Mouse (Mus musculus) heart, adult 8-10 months (tissue): ENCODE measurements around the gene Lrrc49. TPM values are rescaled to one million over a fixed set of nuclear protein-coding genes. Genes with fewer than 3 reads are reported as not detected.

Experiments used
- DNase-seq: peaks from one replicate; pipeline ENCODE4 v3.0.0; 2022; ENCODE audit warnings: low spot score
- total RNA-seq, 4 experiments: library from RNA; stranded (reverse); gene quantifications; 2 replicates each; pipeline ENCODE4 v1.2.4; 2022

Lrrc49 gene
- total RNA-seq, 4 experiments from 2014 or later, result 3.5 to 4.2 (median 3.8) TPM

DNA sequence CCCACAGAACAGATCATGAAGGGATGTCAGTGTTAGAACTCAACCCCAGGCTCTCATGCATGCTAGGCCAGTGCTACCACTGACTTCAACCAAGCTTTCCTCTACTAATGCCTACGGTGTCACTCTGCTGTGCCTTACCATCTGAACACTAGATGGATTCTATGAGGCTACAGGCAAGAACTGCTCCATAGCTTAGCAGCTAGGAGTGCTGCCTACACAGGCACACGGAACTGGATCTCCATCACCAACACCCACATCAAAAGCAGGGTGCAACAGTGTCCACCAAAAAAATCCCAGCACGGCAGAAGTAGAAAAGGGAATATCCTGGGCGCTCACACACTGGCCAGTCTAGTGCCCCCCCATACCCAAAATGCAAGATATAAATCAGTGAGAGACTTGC lies 11.5 kb downstream of the Lrrc49 start:
- no peak for DNase-seq

DNA sequence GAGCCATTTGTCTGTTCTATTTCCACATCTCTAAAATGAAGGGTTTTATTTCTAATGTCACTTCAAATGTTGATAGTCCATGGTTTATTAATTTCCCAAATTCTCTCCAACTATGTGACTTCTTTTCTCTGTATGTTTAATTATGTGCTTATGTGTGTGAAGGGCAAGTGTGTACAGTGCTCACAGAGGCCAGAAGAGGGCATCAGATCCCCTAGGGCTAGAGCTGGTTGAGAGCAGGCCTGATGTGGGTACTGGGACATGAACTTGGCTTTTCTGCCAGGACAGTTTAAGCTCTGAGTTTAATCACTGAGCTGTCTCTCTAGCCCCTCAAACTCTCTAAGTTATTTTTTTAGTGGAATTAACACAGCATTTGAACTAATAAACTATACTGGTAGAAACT lies 13.2 kb downstream of the Lrrc49 start:
- DNase-seq, result no peak

DNA sequence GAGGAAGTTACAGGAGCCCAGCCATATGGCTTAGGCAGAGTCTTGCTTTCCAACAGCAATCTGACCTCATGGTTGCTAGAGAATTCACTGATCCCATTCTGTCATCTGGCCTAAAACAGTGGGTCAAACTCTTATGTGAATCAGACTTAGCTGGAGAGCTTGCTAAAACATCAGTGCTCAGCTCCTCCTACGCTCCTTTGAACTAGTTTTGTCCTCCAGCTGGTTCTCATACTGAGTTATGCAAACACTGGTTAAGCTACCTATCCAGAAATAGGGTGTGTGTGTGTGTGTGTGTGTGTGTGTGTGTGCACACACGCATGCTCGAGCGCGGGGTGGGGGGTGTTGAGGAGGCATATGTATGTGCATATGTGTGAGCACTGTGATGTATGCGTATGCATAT lies 15.4 kb downstream of the Lrrc49 start:
- no peak for DNase-seq

DNA sequence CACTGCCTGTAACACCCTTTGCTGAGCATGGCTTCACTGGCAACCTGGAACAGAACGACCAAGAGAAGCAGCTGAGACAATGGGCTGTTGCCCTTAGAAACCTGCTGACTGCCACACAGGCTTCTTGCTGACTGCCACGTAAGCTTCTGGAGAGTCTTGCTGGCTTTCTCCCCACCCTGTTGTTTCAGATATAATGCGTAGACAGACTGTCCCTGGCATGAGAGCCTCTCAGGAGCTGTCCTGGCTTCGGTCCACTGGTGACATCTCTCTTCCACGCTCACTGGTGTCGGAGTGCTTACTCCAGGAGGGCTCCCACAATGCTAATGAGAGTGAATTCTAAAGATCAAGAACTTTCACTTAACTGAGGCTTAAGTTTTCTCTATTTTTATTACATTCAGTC lies 19.1 kb downstream of the Lrrc49 start:
- DNase-seq, result no peak

DNA sequence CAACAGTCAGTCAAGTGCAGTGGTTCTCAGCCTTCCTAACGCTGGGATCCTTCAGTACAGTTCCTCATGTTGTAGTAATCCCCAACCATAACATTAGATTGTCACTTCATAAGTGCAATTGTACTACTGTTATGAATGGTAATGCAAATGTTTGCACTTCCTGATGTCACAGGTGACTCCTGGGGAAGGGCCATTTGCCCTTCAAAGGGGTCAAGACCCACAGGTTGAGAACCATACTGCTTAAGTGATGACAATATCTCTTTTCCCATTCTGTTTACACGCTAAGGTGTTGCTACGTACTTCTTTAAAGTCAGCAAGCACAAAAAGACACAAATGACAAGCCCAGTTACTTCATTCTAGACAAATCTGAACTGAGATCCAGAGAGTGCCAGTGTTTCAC lies 22.4 kb downstream of the Lrrc49 start:
- DNase-seq, result no peak

DNA sequence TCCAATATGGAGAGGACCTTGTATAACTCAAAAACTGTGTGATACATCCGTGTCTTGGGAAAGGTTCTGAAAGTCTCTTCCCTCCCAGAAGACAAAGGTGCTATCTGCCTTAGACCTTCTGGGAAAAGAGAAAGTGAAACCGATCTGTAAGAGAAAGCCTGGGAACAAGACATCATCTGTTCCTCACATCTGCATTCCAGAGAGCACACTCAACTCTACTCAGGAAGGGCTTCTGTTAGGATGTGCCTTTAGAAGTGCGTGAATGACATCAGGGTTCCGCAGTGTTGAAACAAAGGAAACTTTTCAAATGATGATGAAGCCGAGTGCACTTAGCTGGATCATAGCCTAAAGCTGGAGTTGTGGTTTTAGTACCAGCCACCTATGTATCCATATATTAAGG lies 23.1 kb downstream of the Lrrc49 start:
- peak; percentile 48 for DNase-seq

DNA sequence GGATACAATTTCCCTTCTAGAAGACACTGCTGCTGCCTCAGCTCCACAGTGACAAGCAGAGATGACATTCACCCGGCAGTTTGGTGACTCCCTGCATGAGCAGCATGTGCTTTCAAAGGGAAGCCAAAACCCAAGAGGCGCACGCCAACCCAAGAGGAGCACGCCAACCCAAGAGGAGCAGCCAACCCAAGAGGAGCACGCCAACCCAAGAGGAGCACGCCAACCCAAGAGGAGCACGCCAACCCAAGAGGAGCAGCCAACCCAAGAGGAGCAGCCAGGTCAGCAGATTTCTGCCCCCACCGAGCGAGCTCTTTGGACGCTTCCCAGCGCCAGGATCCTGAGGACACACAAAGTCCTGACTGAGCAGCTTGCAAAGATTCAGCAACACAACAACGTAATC lies 23.6 kb downstream of the Lrrc49 start:
- DNase-seq, result peak; percentile 48

DNA sequence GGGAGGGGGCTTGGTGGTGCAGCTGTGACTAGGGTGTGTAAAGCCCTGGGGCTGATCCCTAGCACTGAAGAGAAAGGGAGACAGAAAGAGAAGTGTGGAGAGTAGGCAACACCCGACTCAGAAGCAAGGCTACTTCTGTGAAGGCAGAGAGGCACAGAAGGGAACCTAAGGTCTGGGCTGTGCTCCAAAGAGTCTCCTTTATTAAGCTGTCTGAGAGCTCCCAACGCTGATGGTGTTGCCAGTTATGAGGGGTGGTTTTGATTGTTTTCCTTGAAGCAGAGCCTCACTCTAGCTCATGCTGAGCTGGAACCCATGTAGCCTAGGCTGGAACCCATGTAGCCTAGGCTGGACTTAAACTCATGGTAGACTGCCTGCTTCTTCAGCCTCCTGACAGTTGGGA lies 25.0 kb downstream of the Lrrc49 start:
- no peak for DNase-seq

DNA sequence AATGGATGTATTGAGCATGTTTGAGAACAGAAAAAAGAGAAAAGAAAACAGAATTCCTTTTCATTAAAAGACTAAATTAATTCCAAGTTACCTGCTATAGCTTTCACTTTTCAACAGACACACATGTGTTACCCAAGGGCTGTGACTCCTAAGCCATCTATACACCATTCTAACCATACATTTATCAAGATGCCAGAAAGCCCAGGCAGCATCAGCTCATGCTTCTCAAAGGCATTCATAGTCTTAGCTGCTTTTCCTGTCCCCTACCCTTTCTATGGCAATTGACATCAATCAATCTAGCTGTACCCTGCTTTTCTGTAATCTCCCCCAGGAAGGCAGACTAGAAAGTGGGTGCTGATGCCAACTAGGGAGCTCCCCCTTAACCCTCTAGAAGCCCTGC lies 34.4 kb downstream of the Lrrc49 start:
- no peak for DNase-seq

DNA sequence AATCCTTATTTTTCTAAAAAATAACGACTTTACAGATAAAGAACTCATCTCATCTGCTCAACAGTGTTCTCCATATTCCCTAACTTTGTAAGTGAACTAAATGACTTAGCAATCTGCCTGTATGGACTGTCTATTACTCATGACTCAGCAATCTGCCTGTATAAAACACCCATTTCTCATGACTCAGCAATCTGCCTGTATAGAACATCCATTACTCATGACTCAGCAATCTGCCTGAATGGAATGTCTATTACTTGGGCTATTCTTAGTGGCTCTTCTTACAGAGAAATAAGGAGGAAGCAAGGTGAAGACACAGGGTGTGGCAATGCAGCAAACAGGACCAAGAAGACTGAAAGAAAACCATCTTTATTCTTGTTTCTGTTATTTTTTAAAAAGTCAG lies 34.8 kb downstream of the Lrrc49 start:
- no peak for DNase-seq

DNA sequence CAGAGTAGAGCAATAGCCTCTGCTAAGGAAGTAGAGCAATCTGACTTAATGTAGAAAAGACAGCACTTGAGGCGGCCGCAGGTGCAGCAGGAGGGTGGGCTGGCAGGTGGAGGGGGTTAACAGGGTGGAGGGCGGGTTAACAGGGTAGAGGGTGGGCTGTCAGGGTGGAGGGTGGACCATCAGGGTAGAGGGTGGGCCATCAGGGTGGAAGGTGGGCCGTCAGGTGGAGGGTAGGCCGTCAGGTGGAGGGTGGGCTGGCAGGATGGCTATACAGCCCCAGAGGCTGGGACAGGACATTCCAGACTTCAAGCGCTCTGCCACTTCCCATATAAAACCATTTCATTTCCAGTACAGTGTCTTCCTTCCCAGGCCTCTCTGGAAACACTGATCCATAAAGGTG lies 37.7 kb downstream of the Lrrc49 start:
- DNase-seq, result no peak

DNA sequence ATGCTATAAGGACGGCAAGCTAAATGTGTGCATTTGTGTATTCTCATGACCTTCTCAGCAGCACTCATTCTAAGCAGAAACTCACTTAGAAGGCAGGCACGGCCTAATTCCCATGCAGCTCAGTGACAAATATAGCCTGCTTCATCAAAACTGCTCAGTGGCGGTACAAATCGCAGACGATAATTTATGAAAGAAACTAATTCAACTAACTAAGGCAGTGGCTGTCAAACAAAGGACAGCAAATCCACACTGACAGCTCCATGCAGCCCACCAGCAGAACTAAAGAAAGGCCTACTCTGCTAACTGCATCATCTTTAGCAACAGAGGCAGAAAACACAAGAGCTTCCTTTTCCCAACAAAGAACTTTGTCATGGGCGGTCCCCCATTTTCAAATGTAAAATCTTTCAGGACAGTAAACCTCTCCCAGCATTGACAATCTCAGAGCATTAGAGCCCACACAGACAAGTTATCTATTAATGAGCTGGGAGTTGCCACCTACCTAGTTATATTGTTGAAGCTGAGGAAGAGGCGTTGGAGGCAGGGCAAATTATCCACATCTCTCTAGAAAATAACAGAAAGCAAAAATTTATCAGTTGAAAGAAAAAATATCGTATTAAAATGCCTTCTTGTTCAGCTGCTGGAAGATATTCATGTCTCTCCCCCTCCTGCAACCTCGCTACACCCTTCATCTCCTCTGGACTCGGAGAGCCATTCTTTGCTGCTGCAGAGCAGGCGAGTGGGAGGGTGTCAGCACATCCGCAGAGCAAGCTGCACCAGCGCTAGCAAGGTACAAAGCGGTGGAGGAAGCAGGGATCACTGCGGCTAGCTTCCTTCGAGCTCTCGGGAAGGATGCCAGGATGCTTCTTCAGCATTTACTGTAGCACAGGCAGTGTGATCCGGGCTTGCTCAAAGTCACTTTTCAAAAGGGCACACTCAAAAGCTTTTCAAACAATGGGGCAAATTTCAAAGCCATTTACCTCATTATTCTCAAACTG lies 38.7 kb downstream of the Lrrc49 start:
- peak; percentile 24 for DNase-seq

DNA sequence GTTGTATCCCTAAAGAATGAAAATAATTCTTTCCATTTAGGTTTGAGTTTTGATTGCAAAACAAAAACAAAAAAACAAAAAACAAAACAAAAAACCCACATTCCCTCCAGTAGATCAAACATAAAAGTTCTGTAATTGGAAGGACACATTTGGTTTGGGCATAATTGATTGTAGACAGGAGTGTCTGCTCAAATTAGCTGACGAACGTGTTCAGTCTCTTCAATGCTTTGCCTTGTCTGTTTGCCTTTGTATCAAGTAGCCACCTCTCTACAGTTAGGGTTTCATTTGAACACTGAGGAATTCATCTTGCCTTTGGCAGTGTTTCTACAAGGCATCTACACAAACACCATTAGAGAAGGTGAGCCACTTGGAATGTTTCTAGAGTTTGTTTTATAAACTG lies 54.4 kb downstream of the Lrrc49 start:
- no peak for DNase-seq

DNA sequence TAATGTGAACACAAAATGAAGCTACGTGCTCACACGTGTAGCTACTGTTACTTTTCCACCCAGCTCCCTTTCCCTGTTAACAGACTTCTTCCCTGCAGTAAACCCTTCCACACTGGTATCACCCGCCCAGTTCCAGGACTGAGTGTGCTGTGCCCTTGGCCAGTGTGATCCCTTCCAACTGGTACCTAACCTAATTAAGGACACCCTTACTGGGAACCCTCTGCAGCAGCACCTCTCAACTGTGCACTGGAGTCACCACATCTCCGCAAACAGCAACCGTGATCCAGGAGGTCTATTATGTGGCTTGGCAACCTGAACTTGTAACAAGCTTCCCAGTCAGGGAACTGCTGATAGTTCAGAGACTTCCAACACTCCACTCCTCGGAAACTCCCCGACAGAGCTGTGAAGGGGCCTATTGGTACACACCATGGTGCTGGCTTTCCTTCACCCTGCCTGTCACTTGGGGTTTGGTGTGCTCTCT lies 61.6 kb downstream of the Lrrc49 start:
- peak; percentile 3 for DNase-seq

DNA sequence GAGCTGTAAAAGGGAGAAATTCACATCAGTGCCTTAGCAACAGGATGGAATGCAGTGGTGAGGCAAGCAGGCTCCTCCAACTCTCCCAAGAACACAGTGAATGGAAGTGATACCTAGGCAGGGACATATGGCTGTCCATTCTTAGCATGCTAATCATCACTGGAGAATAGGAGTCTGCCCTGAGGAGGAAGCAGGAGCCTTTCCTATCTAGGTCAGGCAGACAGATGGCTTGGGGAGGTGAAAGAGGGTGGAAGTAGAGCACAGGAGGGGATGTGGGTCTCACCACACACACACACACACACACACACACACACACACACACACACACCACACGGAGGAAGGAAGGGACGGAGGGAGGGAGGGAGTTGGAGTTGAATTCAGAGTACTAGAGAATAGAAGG lies 62.1 kb downstream of the Lrrc49 start:
- no peak for DNase-seq

DNA sequence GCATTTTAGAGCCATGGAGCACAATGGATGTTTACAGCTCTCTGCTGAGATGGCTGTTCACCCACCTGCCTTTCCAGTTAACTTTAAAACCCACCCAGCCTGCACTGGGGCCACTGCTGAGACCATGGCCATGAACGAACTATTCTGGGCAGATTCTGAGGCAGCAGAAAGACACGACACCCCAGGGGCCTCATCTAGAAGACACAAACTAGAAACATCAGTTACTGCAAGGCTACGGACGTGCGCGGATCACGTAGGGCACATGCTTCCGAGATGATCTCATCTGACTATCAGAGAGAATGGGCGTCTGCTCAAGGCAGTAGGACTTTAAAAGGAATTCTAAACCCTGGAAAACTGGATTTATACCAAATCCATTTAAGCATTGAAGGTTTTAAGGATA lies 71.0 kb downstream of the Lrrc49 start:
- peak; percentile 46 for DNase-seq

DNA sequence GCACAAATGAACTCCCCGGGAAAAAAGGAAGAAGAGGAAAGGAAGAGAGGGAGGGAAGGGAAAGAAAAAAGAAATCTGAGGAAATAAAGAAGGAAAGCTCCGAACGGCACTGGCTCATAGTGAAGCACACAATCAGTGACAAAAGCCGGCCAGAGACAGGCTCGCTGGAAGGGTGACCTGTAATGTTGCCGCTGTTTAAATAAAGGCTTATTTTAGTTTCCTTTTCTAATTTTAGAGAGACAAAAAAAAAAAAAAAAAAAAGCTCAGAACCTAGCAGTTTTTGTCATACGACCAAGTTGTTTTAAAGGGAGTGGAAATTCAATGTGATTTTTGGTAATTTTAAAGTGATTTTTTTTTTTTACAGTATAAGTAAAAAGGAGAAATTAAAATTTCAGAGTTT lies 71.6 kb downstream of the Lrrc49 start:
- no peak for DNase-seq

DNA sequence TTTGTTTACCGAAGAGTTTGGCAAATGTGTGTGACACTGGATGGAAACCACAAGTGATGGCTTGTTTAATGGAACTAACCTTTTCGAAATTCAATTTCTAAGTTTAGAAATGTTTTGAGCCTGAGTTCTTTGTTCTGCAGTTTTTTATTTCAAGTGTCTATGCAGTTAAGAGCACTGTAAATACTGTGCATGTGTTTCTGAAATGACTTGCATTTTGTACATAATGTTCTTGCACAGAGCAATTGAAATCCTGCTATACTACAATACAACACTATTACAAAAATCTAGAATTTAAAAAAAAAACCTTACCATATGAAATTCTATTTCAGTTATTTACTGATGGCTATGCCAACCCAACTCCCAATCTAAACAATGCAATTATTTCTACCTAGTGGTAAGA lies 75.7 kb downstream of the Lrrc49 start:
- no peak for DNase-seq

DNA sequence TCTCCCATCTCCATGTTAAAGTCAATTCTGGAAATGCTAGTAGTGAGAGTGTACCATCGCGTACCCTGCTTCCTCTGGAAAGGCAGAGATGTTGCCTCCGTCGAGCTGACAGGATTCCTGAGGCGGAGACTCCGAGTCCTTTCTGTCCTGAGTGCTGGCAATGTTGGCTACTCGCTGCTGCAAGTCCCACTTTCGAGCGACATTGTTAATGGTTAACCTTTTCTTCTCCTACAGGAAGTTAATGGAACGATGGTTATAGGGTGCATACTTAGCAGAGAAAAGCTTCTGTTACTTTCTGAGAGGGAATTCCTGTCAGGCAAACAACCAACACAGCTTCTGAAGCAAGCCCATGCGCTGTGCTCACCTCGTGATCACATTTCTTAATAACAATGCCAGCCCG lies 77.8 kb downstream of the Lrrc49 start:
- no peak for DNase-seq

DNA sequence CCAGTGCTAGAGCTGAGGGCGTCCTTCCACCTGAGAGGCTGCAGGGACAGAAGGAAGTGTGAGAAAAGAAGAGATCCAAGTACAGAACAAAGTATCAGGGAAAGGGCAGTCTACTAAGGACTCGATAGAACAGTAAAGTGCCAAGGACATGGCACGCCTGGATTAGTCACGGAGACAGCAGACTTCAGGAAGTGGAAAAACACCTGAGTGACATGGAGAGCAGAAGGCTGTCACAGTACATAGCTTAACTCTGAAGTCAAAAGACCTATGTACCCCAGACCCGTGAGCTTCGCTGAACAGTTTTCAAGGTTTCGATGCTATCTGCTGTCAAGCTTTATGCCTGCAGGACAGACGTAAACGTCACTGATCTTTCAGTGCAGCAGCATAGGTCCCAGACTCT lies 79.1 kb downstream of the Lrrc49 start:
- no peak for DNase-seq

DNA sequence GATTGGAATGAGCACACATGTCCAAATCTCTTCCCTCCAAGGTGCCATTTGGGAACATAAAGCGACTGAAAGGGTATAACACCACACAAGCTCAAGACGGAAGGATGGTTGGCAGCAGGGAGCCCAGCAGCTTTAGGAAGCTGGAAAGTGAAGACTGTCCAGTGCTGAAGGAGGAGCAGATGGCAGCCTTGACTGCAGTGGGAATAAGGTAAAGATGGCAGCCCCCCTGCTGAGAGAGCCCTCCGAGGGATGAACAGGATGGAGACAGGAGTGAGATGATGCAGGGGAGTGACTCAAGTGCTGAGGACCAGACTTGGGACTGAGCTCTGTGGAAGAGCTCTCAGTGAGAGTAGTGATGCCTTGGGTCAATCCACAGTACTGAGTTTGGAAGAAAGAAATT lies 79.9 kb downstream of the Lrrc49 start:
- no peak for DNase-seq

DNA sequence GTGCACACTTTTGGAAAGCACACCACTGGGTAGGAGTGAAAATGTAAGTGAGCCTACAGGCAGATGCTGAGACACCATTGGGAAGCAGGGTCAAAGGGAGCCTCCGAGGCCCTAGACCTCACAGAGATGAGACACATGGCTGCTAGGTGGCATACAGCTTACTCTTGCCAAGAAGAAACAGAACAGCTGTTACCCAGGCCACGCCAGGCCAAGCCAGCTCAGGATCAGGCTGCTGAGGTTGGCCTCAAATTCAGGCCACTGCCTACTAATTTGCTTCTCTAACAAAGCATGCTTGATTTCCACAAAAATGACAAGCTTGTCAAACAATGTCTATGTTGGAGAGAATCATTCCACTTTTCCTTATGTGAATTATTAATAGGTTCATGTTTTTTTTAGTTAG lies 83.0 kb downstream of the Lrrc49 start:
- DNase-seq, result no peak

DNA sequence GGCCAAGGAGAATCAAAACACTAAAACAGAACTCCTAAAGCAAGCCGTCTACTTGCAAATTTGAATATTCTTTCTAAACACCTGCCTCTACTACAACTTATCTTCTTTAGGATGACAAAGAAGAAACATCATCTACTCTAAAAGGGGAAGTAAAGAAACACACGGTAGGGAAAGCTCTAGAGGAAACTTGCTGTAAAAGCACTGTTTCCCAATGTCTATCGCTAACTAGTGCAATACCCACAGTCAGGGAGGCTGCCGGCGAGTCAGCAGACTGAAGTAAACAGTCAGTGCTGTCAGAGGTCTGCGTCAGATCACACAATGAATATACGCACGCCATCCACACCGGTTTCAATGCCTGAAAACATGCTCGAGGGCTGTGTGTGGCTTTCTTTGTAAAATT lies 86.0 kb downstream of the Lrrc49 start:
- DNase-seq, result no peak

DNA sequence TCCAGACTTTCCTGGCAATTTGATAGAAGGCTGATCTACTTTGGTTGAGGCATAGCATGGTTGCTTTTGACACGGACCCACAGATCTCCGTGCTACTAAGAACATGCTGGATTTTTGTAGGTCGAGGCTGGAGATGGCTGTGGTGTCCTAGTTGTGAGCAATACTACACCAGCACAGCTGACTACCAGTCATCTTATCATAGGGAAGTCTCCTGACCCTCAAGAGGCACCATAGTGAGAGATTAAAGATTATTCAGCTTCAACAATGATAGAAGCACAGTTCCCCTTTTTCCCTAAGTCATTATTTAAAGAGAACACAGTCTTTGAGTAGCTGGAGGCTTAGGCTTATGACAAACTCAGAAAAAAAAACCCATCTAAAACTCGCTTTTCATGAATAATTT lies 87.7 kb downstream of the Lrrc49 start:
- no peak for DNase-seq
